Mouse (Mus musculus): Measurements from ENCODE around the gene Dennd4a. TPM values are rescaled to one million over a fixed set of nuclear protein-coding genes. Genes with fewer than 3 reads are reported as not detected.

Dennd4a gene
- 1 to 10 TPM; 2.6 to 3.5 TPM for total RNA-seq (2021)
- long read RNA-seq, experiment 1, partial matches to known transcripts: 1 of 3 reads
- long read RNA-seq, experiment 1, other reads (novel, unspliced or antisense): 2 of 3 reads
- long read RNA-seq, experiment 2, partial matches to known transcripts: 0 of 2 reads
- long read RNA-seq, experiment 2, other reads (novel, unspliced or antisense): 2 of 2 reads

GRCm38 (mm10) chr9:64810822-64811537, at the start of gene Dennd4a:
Gene Dennd4a (plus strand): TSS chr9:64811340.
- DNase-seq: peak; percentile 92 to 98
- intact Hi-C loops (cut with DNase I): no loop called here

- intact Hi-C loops (cut with DNase I): no loop called here
- DNase-seq: no peak
Observed at GRCm38 (mm10) chr9:64764824-64765223, 46.3 kb upstream of the Dennd4a start.

GRCm38 (mm10) chr9:64766136-64766535, 45.0 kb upstream of the Dennd4a start:
- intact Hi-C loops (cut with DNase I): no loop called here
- no peak for DNase-seq

- intact Hi-C loops (cut with DNase I): no loop called here
- DNase-seq: no peak
Observed at GRCm38 (mm10) chr9:64767796-64768195, 43.3 kb upstream of the Dennd4a start.

- intact Hi-C loops (cut with DNase I): no loop called here
- DNase-seq: no peak
Observed at GRCm38 (mm10) chr9:64769066-64769695, 42.0 kb upstream of the Dennd4a start.

GRCm38 (mm10) chr9:64769911-64770310, 41.2 kb upstream of the Dennd4a start:
- intact Hi-C loops (cut with DNase I): no loop called here

GRCm38 (mm10) chr9:64770411-64770849, 40.7 kb upstream of the Dennd4a start:
- DNase-seq: no peak
- intact Hi-C loops (cut with DNase I): no loop called here

More at GRCm38 (mm10) chr9:64769911-64770310, 41.2 kb upstream of the Dennd4a start:
- no peak for DNase-seq

- intact Hi-C loops (cut with DNase I): no loop called here
Observed at GRCm38 (mm10) chr9:64771236-64771635, 39.9 kb upstream of the Dennd4a start.

GRCm38 (mm10) chr9:64773254-64773653, 37.9 kb upstream of the Dennd4a start:
- intact Hi-C loops (cut with DNase I): no loop called here
- no peak for DNase-seq

More at GRCm38 (mm10) chr9:64771236-64771635, 39.9 kb upstream of the Dennd4a start:
- DNase-seq: peak in 1 of 2 experiments; percentile 8

- no peak for DNase-seq
- intact Hi-C loops (cut with DNase I): no loop called here
Observed at GRCm38 (mm10) chr9:64773936-64774335, 37.2 kb upstream of the Dennd4a start.

- intact Hi-C loops (cut with DNase I): no loop called here
- no peak for DNase-seq
Observed at GRCm38 (mm10) chr9:64774411-64774811, 36.7 kb upstream of the Dennd4a start.

GRCm38 (mm10) chr9:64774883-64775282, 36.3 kb upstream of the Dennd4a start:
- intact Hi-C loops (cut with DNase I): loop anchor here (5.0 kb wide), 2 partner anchors 162 to 187 kb away; partner anchors contain the start of gene Ints14
- DNase-seq: no peak

GRCm38 (mm10) chr9:64775491-64775890, 35.6 kb upstream of the Dennd4a start:
- intact Hi-C loops (cut with DNase I): loop anchor here (5.0 kb wide), 2 partner anchors 162 to 187 kb away; partner anchors contain the start of gene Ints14
- no peak for DNase-seq

GRCm38 (mm10) chr9:64777441-64777987, 33.6 kb upstream of the Dennd4a start:
- intact Hi-C loops (cut with DNase I): loop anchor here (5.0 kb wide), 2 partner anchors 160 to 185 kb away; partner anchors contain the start of gene Ints14
- DNase-seq: no peak

GRCm38 (mm10) chr9:64778151-64778550, 33.0 kb upstream of the Dennd4a start:
- intact Hi-C loops (cut with DNase I): loop anchor here (5.0 kb wide), 2 partner anchors 159 to 184 kb away; partner anchors contain the start of gene Ints14
- DNase-seq: no peak

GRCm38 (mm10) chr9:64779628-64780027, 31.5 kb upstream of the Dennd4a start:
- intact Hi-C loops (cut with DNase I): loop anchor here (5.0 kb wide), 3 partner anchors 83 to 183 kb away; partner anchors contain the start of gene Ints14
- no peak for DNase-seq

GRCm38 (mm10) chr9:64783511-64783910, 27.6 kb upstream of the Dennd4a start:
- intact Hi-C loops (cut with DNase I): loop anchor here (5.0 kb wide), 1 partner anchor 79 kb away; no protein-coding TSS in a partner anchor

GRCm38 (mm10) chr9:64784841-64785240, 26.3 kb upstream of the Dennd4a start:
- DNase-seq: peak; percentile 51 to 60
- intact Hi-C loops (cut with DNase I): loop anchor here (5.0 kb wide), 2 partner anchors 77 to 117 kb away; no protein-coding TSS in a partner anchor

More at GRCm38 (mm10) chr9:64783511-64783910, 27.6 kb upstream of the Dennd4a start:
- DNase-seq: no peak

- intact Hi-C loops (cut with DNase I): loop anchor here (5.0 kb wide), 1 partner anchor 116 kb away; no protein-coding TSS in a partner anchor
- no peak for DNase-seq
Observed at GRCm38 (mm10) chr9:64786216-64786905, 24.8 kb upstream of the Dennd4a start.

GRCm38 (mm10) chr9:64788070-64788469, 23.1 kb upstream of the Dennd4a start:
- intact Hi-C loops (cut with DNase I): loop anchor here (5.0 kb wide), 1 partner anchor 114 kb away; no protein-coding TSS in a partner anchor
- DNase-seq: no peak

All from gastrocnemius, postnatal 36 days (tissue).